Mouse (Mus musculus): Measurements from ENCODE around the gene Dok5. TPM values are rescaled to one million over a fixed set of nuclear protein-coding genes. Genes with fewer than 3 reads are reported as not detected.

Gene Dok5
- polyA plus RNA-seq, 1 experiment: 0.02 TPM

- TF ChIP-seq TCF12 (IDR thresholded peaks at IDR 0.05; ENCODE audit: insufficient read depth, poor library complexity, severe bottlenecking) (no peak), MAX (IDR thresholded peaks at IDR 0.05; ENCODE audit: low read depth) (no peak), MYOG (IDR thresholded peaks at IDR 0.05; ENCODE audit: control insufficient read depth in 1 of 3, insufficient read depth in 1 of 3, insufficient read length in 2 of 3, low read depth in 2 of 3) (no peak), CEBPB (IDR thresholded peaks at IDR 0.05; ENCODE audit: insufficient read depth, poor library complexity, severe bottlenecking) (no peak), MYOD1 (IDR thresholded peaks at IDR 0.05; ENCODE audit: control insufficient read depth in 1 of 3, insufficient read length in 2 of 3, low read depth in 2 of 3) (no peak), USF1 (IDR thresholded peaks at IDR 0.05; ENCODE audit: low read depth) (no peak), POLR2AphosphoS2 (IDR thresholded peaks at IDR 0.05; ENCODE audit: insufficient read length, low read depth) (no peak), POLR2A (IDR thresholded peaks at IDR 0.05; ENCODE audit: insufficient read length, low read depth) (no peak), E2F4 (IDR thresholded peaks at IDR 0.05; ENCODE audit: insufficient read depth) (no peak)
- no peak overlapping the region for H3ac ChIP-seq (ENCODE audit: control insufficient read depth, insufficient read length)
- no peak overlapping the region for H3K4me2 ChIP-seq (ENCODE audit: low read depth)
- no peaks in the 10 kb centered on the region for H3K36me3 ChIP-seq (ENCODE audit: control insufficient read depth, insufficient read depth)
- no peaks in the 10 kb centered on the region for H3K79me2 ChIP-seq (ENCODE audit: control insufficient read depth, insufficient read depth)
- H3K27me3 ChIP-seq (ENCODE audit: control insufficient read depth, insufficient read depth, insufficient read length): no peaks in the 10 kb centered on the region
- no peak overlapping the region for H3K4me3 ChIP-seq
Measured at GRCm38 (mm10) chr2:170903029-170903306, 171.4 kb downstream of the Dok5 start.

GRCm38 (mm10) chr2:170903367-170903766 is 171.8 kb downstream of the Dok5 start:
- Histone ChIP-seq H3K4me2 (ENCODE audit: low read depth) (no peak overlapping the region), H3ac (ENCODE audit: control insufficient read depth, insufficient read length) (no peak overlapping the region), H3K27me3 (ENCODE audit: control insufficient read depth, insufficient read depth, insufficient read length) (no peaks in the 10 kb centered on the region), H3K79me2 (ENCODE audit: control insufficient read depth, insufficient read depth) (no peaks in the 10 kb centered on the region), H3K4me3 (no peak overlapping the region), H3K36me3 (ENCODE audit: control insufficient read depth, insufficient read depth) (no peaks in the 10 kb centered on the region)
- TF ChIP-seq MYOD1 (IDR thresholded peaks at IDR 0.05; ENCODE audit: control insufficient read depth in 1 of 3, insufficient read length in 2 of 3, low read depth in 2 of 3): no peak
- TF ChIP-seq MYOG (IDR thresholded peaks at IDR 0.05; ENCODE audit: control insufficient read depth in 1 of 3, insufficient read depth in 1 of 3, insufficient read length in 2 of 3, low read depth in 2 of 3): no peak
- no peak for TF ChIP-seq CEBPB (IDR thresholded peaks at IDR 0.05; ENCODE audit: insufficient read depth, poor library complexity, severe bottlenecking)
- no peak for TF ChIP-seq TCF12 (IDR thresholded peaks at IDR 0.05; ENCODE audit: insufficient read depth, poor library complexity, severe bottlenecking)
- TF ChIP-seq POLR2A (IDR thresholded peaks at IDR 0.05; ENCODE audit: insufficient read length, low read depth): no peak
- no peak for TF ChIP-seq E2F4 (IDR thresholded peaks at IDR 0.05; ENCODE audit: insufficient read depth)
- no peak for TF ChIP-seq USF1 (IDR thresholded peaks at IDR 0.05; ENCODE audit: low read depth)
- TF ChIP-seq SRF (IDR thresholded peaks at IDR 0.05; ENCODE audit: control insufficient read depth, insufficient read length, low read depth): no peak
- TF ChIP-seq REST (IDR thresholded peaks at IDR 0.05; ENCODE audit: insufficient read depth, insufficient read length): no peak
- no peak for TF ChIP-seq POLR2AphosphoS2 (IDR thresholded peaks at IDR 0.05; ENCODE audit: insufficient read length, low read depth)
- TF ChIP-seq MAX (IDR thresholded peaks at IDR 0.05; ENCODE audit: low read depth): no peak
- TF ChIP-seq TCF3 (IDR thresholded peaks at IDR 0.05; ENCODE audit: insufficient read length, low read depth): no peak

- TF ChIP-seq REST (IDR thresholded peaks at IDR 0.05; ENCODE audit: insufficient read depth, insufficient read length): no peak
- no peak for TF ChIP-seq E2F4 (IDR thresholded peaks at IDR 0.05; ENCODE audit: insufficient read depth)
- TF ChIP-seq POLR2A (IDR thresholded peaks at IDR 0.05; ENCODE audit: insufficient read length, low read depth): no peak
- no peak for TF ChIP-seq USF1 (IDR thresholded peaks at IDR 0.05; ENCODE audit: low read depth)
- TF ChIP-seq TCF3 (IDR thresholded peaks at IDR 0.05; ENCODE audit: insufficient read length, low read depth): no peak
- TF ChIP-seq MAX (IDR thresholded peaks at IDR 0.05; ENCODE audit: low read depth): no peak
- TF ChIP-seq CEBPB (IDR thresholded peaks at IDR 0.05; ENCODE audit: insufficient read depth, poor library complexity, severe bottlenecking): no peak
- TF ChIP-seq SRF (IDR thresholded peaks at IDR 0.05; ENCODE audit: control insufficient read depth, insufficient read length, low read depth): no peak
- TF ChIP-seq MYOD1 (IDR thresholded peaks at IDR 0.05; ENCODE audit: control insufficient read depth in 1 of 3, insufficient read length in 2 of 3, low read depth in 2 of 3): no peak
- TF ChIP-seq POLR2AphosphoS2 (IDR thresholded peaks at IDR 0.05; ENCODE audit: insufficient read length, low read depth): no peak
- TF ChIP-seq MYOG (IDR thresholded peaks at IDR 0.05; ENCODE audit: control insufficient read depth in 1 of 3, insufficient read depth in 1 of 3, insufficient read length in 2 of 3, low read depth in 2 of 3): no peak
- no peak for TF ChIP-seq TCF12 (IDR thresholded peaks at IDR 0.05; ENCODE audit: insufficient read depth, poor library complexity, severe bottlenecking)
- Histone ChIP-seq H3ac (ENCODE audit: control insufficient read depth, insufficient read length) (no peak overlapping the region), H3K4me3 (no peak overlapping the region), H3K36me3 (ENCODE audit: control insufficient read depth, insufficient read depth) (no peaks in the 10 kb centered on the region), H3K79me2 (ENCODE audit: control insufficient read depth, insufficient read depth) (no peaks in the 10 kb centered on the region), H3K27me3 (ENCODE audit: control insufficient read depth, insufficient read depth, insufficient read length) (no peaks in the 10 kb centered on the region), H3K4me2 (ENCODE audit: low read depth) (no peak overlapping the region)
Measured at GRCm38 (mm10) chr2:170912589-170913223, 181.1 kb downstream of the Dok5 start.

- no peak overlapping the region for H3ac ChIP-seq (ENCODE audit: control insufficient read depth, insufficient read length)
- H3K4me2 ChIP-seq (ENCODE audit: low read depth): no peak overlapping the region
- TF ChIP-seq SRF (IDR thresholded peaks at IDR 0.05; ENCODE audit: control insufficient read depth, insufficient read length, low read depth) (no peak), E2F4 (IDR thresholded peaks at IDR 0.05; ENCODE audit: insufficient read depth) (no peak), TCF3 (IDR thresholded peaks at IDR 0.05; ENCODE audit: insufficient read length, low read depth) (no peak), USF1 (IDR thresholded peaks at IDR 0.05; ENCODE audit: low read depth) (no peak), CEBPB (IDR thresholded peaks at IDR 0.05; ENCODE audit: insufficient read depth, poor library complexity, severe bottlenecking) (no peak), TCF12 (IDR thresholded peaks at IDR 0.05; ENCODE audit: insufficient read depth, poor library complexity, severe bottlenecking) (no peak), REST (IDR thresholded peaks at IDR 0.05; ENCODE audit: insufficient read depth, insufficient read length) (no peak), MYOG (IDR thresholded peaks at IDR 0.05; ENCODE audit: control insufficient read depth in 1 of 3, insufficient read depth in 1 of 3, insufficient read length in 2 of 3, low read depth in 2 of 3) (no peak), POLR2A (IDR thresholded peaks at IDR 0.05; ENCODE audit: insufficient read length, low read depth) (no peak), MYOD1 (IDR thresholded peaks at IDR 0.05; ENCODE audit: control insufficient read depth in 1 of 3, insufficient read length in 2 of 3, low read depth in 2 of 3) (no peak), MAX (IDR thresholded peaks at IDR 0.05; ENCODE audit: low read depth) (no peak), POLR2AphosphoS2 (IDR thresholded peaks at IDR 0.05; ENCODE audit: insufficient read length, low read depth) (no peak)
- no peaks in the 10 kb centered on the region for H3K27me3 ChIP-seq (ENCODE audit: control insufficient read depth, insufficient read depth, insufficient read length)
- H3K79me2 ChIP-seq (ENCODE audit: control insufficient read depth, insufficient read depth): no peaks in the 10 kb centered on the region
- no peak overlapping the region for H3K4me3 ChIP-seq
- no peaks in the 10 kb centered on the region for H3K36me3 ChIP-seq (ENCODE audit: control insufficient read depth, insufficient read depth)
Measured at GRCm38 (mm10) chr2:170913863-170914262, 182.3 kb downstream of the Dok5 start.
